Mouse (Mus musculus): ENCODE results near the gene Serinc2.

The Serinc2 gene

GRCm38 (mm10) chr4:130296243-130296965 lies 17.4 kb upstream of the Serinc2 start:
- no peak for DNase-seq

- peak; percentile 63 for DNase-seq
Observed at GRCm38 (mm10) chr4:130295047-130295745, 16.2 kb upstream of the Serinc2 start.

GRCm38 (mm10) chr4:130294513-130294912 lies 15.5 kb upstream of the Serinc2 start:
- no peak for DNase-seq

GRCm38 (mm10) chr4:130292271-130292670 lies 13.3 kb upstream of the Serinc2 start:
- peak; percentile 75 for DNase-seq

GRCm38 (mm10) chr4:130289824-130290223 lies 10.8 kb upstream of the Serinc2 start:
- no peak for DNase-seq

- no peak for DNase-seq
Observed at GRCm38 (mm10) chr4:130286531-130286930, 7.5 kb upstream of the Serinc2 start.

- no peak for DNase-seq
Observed at GRCm38 (mm10) chr4:130283826-130284225, 4.8 kb upstream of the Serinc2 start.

GRCm38 (mm10) chr4:130282856-130283255 lies 3.9 kb upstream of the Serinc2 start:
- DNase-seq = no peak

GRCm38 (mm10) chr4:130276573-130277176 lies 2.3 kb downstream of the Serinc2 start:
- no peak for DNase-seq

- no peak for DNase-seq
Observed at GRCm38 (mm10) chr4:130275823-130276105, 3.2 kb downstream of the Serinc2 start.

GRCm38 (mm10) chr4:130275016-130275822 lies 3.8 kb downstream of the Serinc2 start:
- DNase-seq = no peak

- no peak for DNase-seq
Observed at GRCm38 (mm10) chr4:130274346-130275015, 4.5 kb downstream of the Serinc2 start.

GRCm38 (mm10) chr4:130273698-130274345 lies 5.2 kb downstream of the Serinc2 start:
- DNase-seq = no peak

- no peak for DNase-seq
Observed at GRCm38 (mm10) chr4:130270611-130271347, 8.2 kb downstream of the Serinc2 start.

GRCm38 (mm10) chr4:130270089-130270488 lies 8.9 kb downstream of the Serinc2 start:
- peak; percentile 34 for DNase-seq

GRCm38 (mm10) chr4:130268736-130269135 lies 10.3 kb downstream of the Serinc2 start:
- no peak for DNase-seq

GRCm38 (mm10) chr4:130267069-130267468 lies 11.9 kb downstream of the Serinc2 start:
- DNase-seq = peak; percentile 57

- peak; percentile 43 for DNase-seq
Observed at GRCm38 (mm10) chr4:130266601-130267000, 12.4 kb downstream of the Serinc2 start.

- peak; percentile 76 for DNase-seq
Observed at GRCm38 (mm10) chr4:130264698-130265349, 14.2 kb downstream of the Serinc2 start.

- DNase-seq = no peak
Observed at GRCm38 (mm10) chr4:130264131-130264530, 14.9 kb downstream of the Serinc2 start.

- DNase-seq = no peak
Observed at GRCm38 (mm10) chr4:130260406-130260805, 18.6 kb downstream of the Serinc2 start.
